Mouse (Mus musculus) hindlimb bud, embryonic 11.5 days (tissue): Measurements from ENCODE around the gene Olfr678.
"Not testable (repeated sequence)": the region's sequence is repeated elsewhere in the genome, so short reads cannot be mapped to it uniquely, and the experiment has no call there.

Experiments
- DNase-seq: peaks from one replicate; pipeline ENCODE4 v3.0.0-alpha.2; 2012; ENCODE audit warnings: low read depth, low spot score; ENCODE audit errors: extremely low spot score

Gene Olfr678

DNA sequence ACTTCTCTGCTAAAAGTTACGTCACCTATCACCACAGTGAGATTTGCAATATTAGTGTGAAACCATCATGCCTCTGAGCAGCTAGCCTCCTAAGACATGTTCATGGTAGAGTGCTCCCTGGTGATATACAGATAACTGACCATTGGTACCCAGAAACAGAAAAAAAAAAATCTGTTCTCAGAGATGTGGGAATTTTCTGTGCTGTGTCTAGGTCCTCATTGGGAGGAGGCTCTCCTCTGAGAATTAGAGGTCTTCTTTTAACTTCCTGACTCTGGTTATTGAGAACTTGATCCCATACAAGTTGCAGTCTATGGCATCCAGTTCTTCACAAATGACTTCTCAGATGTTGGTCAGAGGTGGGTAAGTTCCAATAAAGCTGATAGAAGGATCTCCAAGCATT lies at the start of gene Olfr678:
TSS of gene Olfr678 (plus strand) at position 301 of the 400 bp plus-strand sequence.
- DNase-seq = no peak

DNA sequence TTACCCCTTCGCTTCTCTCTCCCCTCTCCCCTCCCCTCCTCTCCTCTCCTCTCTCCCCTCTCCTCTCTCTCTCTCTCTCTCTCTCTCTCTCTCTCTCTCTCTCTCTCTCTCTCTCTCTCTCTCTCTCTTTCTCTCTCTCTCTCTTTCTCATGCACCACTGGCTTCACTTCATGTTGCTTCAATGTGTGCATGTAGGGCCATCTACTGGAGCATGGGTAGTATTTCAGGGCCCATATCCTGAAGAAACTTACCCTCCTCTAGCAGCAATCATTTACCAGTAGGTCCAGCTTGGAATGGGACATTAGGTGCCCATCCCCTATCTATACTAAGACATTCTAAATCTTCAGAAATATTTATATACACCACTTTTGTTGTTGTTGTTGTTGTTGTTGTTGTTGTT lies 41.7 kb upstream of the Olfr678 start:
- DNase-seq = no peak

DNA sequence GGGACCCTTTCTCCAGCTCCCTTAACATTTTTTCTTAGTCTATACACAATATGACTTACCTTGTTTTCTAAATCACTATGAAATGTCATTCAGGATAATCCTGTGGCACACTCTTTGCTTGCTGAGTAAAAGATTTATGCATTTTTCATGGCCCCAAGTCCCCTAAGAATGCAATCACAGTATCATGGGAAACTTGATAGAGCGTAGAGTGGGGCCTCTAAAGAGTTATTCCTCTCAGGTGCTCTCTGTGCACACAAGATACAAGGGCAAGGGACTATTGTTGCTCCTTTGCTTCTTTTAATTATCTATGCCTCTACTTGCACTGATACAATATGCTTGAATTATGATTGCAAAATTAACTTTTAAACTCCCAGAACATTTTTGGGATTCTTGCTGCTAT lies 35.9 kb upstream of the Olfr678 start, which contains the start of gene Olfr675:
TSS of gene Olfr675 (minus strand) at position 101 of the 400 bp plus-strand sequence.
- no peak for DNase-seq

DNA sequence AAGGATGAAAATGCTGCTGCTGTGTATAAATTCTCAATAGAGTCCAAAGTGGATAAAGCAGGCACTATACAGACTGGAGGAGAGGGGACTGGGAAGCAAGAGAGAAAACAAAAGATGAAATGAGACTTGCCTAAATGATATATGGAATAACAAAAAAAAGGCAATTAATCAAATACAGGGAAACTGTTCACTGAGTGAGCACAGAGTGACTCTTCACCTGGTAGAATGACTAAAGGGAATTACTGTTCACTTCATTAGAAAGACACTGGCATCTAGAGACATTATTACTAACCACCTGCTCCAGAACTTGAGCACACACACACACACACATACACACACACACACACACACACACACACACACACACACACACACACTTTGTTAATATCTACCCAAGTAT lies 31.9 kb upstream of the Olfr678 start, which contains the start of gene Olfr676:
TSS of gene Olfr676 (plus strand) at position 301 of the 400 bp plus-strand sequence.
- no peak for DNase-seq

DNA sequence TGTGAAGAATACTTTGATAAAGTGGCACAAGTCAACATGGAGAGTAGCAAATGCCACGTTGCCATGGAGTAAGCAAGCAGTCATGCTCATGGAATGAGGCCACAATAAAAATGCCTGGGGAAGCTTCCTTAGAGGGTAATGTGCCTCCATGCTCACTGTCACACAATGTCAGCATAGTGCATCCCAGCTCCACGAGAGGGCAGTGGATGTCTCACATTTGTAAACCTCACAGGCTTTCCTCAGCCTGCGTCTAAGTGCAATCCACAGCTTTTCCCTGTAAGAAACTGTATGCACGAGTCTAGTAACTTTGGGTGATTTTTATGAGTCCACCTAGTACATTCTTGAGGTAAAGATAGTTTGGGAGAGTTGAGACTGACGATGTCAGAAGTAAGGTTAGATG lies 30.4 kb upstream of the Olfr678 start:
- DNase-seq = not testable (repeated sequence)

DNA sequence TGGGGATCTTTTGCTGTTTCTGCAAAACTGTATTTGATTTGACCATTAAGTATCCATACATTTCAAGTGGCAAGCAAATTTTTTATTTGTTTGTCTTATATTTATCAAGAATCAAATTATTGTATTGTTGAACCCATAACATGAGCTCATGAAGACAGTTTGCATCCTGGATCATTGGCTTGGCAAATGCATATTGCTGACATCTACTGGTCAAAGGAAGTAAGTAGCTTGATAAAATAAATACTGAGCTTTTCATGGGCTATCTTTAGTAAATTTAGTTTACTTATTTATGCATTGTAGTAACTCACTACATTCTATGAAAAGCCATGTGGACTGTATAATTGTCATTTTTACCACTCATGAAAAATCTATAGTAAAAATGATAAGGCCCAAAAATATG lies 5.3 kb upstream of the Olfr678 start:
- DNase-seq = no peak

DNA sequence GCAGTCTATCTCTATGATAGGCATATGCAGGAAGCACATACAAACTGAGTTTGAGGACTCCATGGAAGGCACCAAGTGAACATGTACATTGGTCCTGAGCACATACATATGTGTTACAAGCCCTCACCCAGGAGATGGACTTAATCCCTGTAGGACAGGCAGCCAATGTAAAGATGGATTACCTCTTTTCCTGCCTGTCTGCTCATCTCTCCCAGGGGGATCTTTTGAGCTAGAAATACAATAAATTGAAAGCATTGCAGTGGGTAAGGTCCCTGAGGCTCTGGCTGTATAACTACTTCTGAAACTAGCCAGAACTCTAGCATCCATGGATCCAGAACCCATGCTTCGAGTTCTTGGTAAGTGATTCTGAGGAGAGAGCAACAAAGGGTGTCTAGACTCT lies 16.6 kb downstream of the Olfr678 start, which contains the start of gene Olfr679:
TSS of gene Olfr679 (plus strand) at position 301 of the 400 bp plus-strand sequence.
- no peak for DNase-seq

DNA sequence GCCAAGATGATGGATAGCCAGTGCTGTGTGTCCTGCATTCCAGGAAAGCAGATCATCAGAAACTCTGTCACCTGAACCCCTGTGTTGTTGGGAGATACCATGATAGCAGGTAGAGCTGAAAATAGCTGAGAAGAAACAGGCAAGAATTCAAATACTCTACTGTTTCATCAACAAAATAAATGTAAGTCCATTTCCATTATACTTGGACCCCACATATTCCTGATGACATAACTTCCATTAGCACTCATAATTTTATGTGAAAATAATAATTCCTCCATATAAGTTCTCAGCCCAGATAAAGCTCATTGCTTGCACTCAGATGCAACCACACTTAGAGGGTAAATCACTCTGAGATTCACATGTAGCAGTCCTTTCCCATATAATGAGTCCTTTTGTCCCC lies 28.4 kb downstream of the Olfr678 start, which contains the start of gene Olfr680-ps1:
TSS of gene Olfr680-ps1 (minus strand) at position 101 of the 400 bp plus-strand sequence.
- DNase-seq = not testable (repeated sequence)

DNA sequence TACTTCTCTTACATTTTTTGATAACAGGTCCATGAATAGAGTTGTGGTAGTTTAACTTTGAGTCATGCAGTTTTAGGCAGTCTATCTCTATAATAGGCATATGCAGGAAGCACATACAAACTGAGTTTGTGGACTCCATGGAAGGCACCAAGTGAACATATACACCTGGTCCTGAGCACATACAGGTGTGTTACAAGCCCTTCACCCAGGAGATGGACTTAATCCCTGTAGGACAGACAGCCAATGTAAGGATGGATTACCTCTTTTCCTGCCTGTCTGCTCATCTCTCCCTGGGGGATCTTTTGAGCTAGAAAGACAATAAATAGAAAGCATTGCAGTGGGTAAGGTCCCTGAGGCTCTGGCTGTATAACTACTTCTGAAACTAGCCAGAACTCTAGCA lies 52.3 kb downstream of the Olfr678 start, which contains the start of gene Olfr681:
TSS of gene Olfr681 (plus strand) at position 301 of the 400 bp plus-strand sequence.
- DNase-seq = no peak
